Mouse (Mus musculus) spleen, postnatal 14 days (tissue): ENCODE results near the gene Kdsr.

Source experiments
- DNase-seq, 2 experiments: peaks; one replicate each; pipeline ENCODE4 v3.0.0; 2021 to 2022; ENCODE audit warnings: low spot score in 2 of 2

Gene Kdsr

GRCm38 (mm10) chr1:106695649-106696048, 63.9 kb downstream of the Kdsr start:
- DNase-seq: no peak

- no peak for DNase-seq
Measured at GRCm38 (mm10) chr1:106694316-106694715, 65.2 kb downstream of the Kdsr start.

- no peak for DNase-seq
Measured at GRCm38 (mm10) chr1:106692599-106692998, 66.9 kb downstream of the Kdsr start.

- DNase-seq: no peak
Measured at GRCm38 (mm10) chr1:106690887-106691286, 68.6 kb downstream of the Kdsr start.

- DNase-seq: no peak
Measured at GRCm38 (mm10) chr1:106688161-106688516, 71.4 kb downstream of the Kdsr start.

GRCm38 (mm10) chr1:106687435-106688160, 71.9 kb downstream of the Kdsr start:
- no peak for DNase-seq

- DNase-seq: no peak
Measured at GRCm38 (mm10) chr1:106685702-106686101, 73.8 kb downstream of the Kdsr start.

- no peak for DNase-seq
Measured at GRCm38 (mm10) chr1:106684546-106684945, 75.0 kb downstream of the Kdsr start.

GRCm38 (mm10) chr1:106682829-106683228, 76.7 kb downstream of the Kdsr start:
- DNase-seq: no peak

- no peak for DNase-seq
Measured at GRCm38 (mm10) chr1:106679800-106680515, 79.6 kb downstream of the Kdsr start.

- no peak for DNase-seq
Measured at GRCm38 (mm10) chr1:106678060-106678478, 81.5 kb downstream of the Kdsr start.
